Mouse (Mus musculus) forebrain, embryonic 15.5 days (tissue): ENCODE results near the gene Ablim1. TPM values are rescaled to one million over a fixed set of nuclear protein-coding genes. Genes with fewer than 3 reads are reported as not detected.

Experiments
- ATAC-seq: fragments of 200-750 bp; cut with Nextera tagmentation; replicated peaks from 2 replicates; pipeline ENCODE4 v1.8.0; 2017; ENCODE audit warnings: mild to moderate bottlenecking, moderate TSS enrichment, moderate library complexity
- H3K27ac ChIP-seq: fragments of 300-500 bp; sonication (generic); replicated peaks from 2 replicates; pipeline ENCODE4 v1.5.1; 2015; ENCODE audit warnings: mild to moderate bottlenecking, inconsistent platforms
- H3K27me3 ChIP-seq: fragments of 300-500 bp; sonication (generic); 2 replicates; pipeline ENCODE4 v1.6.1; 2015; ENCODE audit warnings: inconsistent platforms
- H3K36me3 ChIP-seq: fragments of 300-500 bp; sonication (generic); 2 replicates; pipeline ENCODE4 v1.6.1; 2015; ENCODE audit warnings: mild to moderate bottlenecking, inconsistent platforms
- H3K4me1 ChIP-seq: fragments of 300-500 bp; sonication (generic); 2 replicates; pipeline ENCODE4 v1.6.1; 2015; ENCODE audit warnings: inconsistent platforms
- H3K4me2 ChIP-seq: fragments of 300-500 bp; sonication (generic); replicated peaks from 2 replicates; pipeline ENCODE4 v1.6.1; 2015; ENCODE audit warnings: mild to moderate bottlenecking, inconsistent platforms
- H3K4me3 ChIP-seq: fragments of 300-500 bp; sonication (generic); 2 replicates; pipeline ENCODE4 v1.5.1; 2015; ENCODE audit warnings: mild to moderate bottlenecking, inconsistent platforms
- H3K9ac ChIP-seq: fragments of 300-500 bp; sonication (generic); replicated peaks from 2 replicates; pipeline ENCODE4 v1.6.1; 2015; ENCODE audit warnings: mild to moderate bottlenecking, inconsistent platforms
- H3K9me3 ChIP-seq: fragments of 300-500 bp; sonication (generic); 2 replicates; pipeline ENCODE4 v1.6.1; 2016; ENCODE audit warnings: inconsistent platforms
- WGBS: fragments of 180-500 bp; shearing (Covaris S2); methylation state at CpG from one replicate; pipeline ENCODE4 v1.1.7; 2015; ENCODE audit warnings: mixed read lengths; 5-methylcytosine and 5-hydroxymethylcytosine counted together
- polyA plus RNA-seq: library from polyadenylated mRNA; unstranded; fragments of >200 nt; fragmentation: Nextera tagmentation; extraction: Ambion mirVana; gene quantifications from 2 replicates; pipeline ENCODE4 v1.2.1, GENCODE M21; 2015

Gene Ablim1
- polyA plus RNA-seq, 1 experiment from 2014 or later: 37.8 TPM

DNA sequence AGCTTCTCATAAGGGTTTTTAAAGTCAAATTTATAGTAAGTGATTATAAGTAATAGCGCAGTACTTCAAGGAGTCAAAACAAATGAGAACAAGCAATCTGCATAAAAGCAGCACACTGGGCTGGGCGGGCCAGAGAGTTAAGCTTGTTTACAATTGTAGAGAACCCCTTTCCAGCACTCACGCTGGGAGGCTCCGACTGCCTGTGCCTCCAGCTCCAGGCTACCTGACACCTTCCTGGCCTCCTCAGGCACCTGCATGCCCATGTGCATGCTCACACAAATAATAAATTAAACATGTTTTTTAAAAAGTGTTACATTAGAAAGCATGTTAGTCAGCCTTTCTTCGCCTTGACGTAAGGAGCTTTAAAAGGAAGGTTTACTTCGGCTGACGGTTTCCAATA is 20.4 kb upstream of the Ablim1 start:
- 40% methylated on average over 8 of the region's 8 CpGs for WGBS
- Histone ChIP-seq H3K4me3 (no peak overlapping the region), H3K27me3 (no peaks in the 10 kb centered on the region), H3K27ac (no peak overlapping the region), H3K36me3 (no peaks in the 10 kb centered on the region), H3K9me3 (no peaks in the 10 kb centered on the region), H3K9ac (no peak overlapping the region), H3K4me2 (no peak overlapping the region), H3K4me1 (no peaks in the 10 kb centered on the region; the same call in 1 of the 2 replicates)
- ATAC-seq: no peak

DNA sequence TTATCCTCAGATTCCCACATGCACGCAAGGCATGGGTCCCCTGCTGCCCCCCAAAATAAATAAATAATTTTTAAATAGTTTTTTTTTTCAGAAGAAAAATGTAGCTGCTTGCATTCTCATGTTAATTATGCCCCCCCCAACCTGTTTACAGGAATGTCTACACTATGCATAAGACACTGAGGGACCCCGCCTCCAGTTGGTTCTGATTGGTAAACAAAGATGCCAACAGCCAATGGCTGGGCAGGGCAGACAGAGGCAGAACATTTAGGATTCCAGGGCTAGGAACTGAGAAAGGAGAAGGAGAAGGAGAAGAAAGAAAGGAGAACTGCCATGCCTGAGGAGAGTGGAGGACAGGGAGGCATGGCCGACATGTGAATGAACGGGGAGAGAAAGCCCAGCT is 18.6 kb upstream of the Ablim1 start:
- no peak overlapping the region for H3K4me2 ChIP-seq
- H3K27me3 ChIP-seq: no peaks in the 10 kb centered on the region
- H3K9me3 ChIP-seq: no peaks in the 10 kb centered on the region
- H3K36me3 ChIP-seq: no peaks in the 10 kb centered on the region
- H3K9ac ChIP-seq: no peak overlapping the region
- H3K4me3 ChIP-seq: no peak overlapping the region
- ATAC-seq: no peak
- H3K4me1 ChIP-seq: no peaks in the 10 kb centered on the region; the same call in 1 of the 2 replicates
- WGBS: 82% methylated on average over 4 of the region's 4 CpGs
- H3K27ac ChIP-seq: no peak overlapping the region

- Histone ChIP-seq H3K4me2 (no peak overlapping the region), H3K9me3 (no peaks in the 10 kb centered on the region), H3K27me3 (no peaks in the 10 kb centered on the region), H3K4me1 (no peaks in the 10 kb centered on the region; the same call in 1 of the 2 replicates), H3K4me3 (no peak overlapping the region), H3K9ac (no peak overlapping the region), H3K36me3 (no peaks in the 10 kb centered on the region), H3K27ac (no peak overlapping the region)
- no peak for ATAC-seq
- WGBS: 74% methylated on average over 6 of the region's 6 CpGs
Measured at GRCm38 (mm10) chr19:57331237-57331636, 16.5 kb upstream of the Ablim1 start.

DNA sequence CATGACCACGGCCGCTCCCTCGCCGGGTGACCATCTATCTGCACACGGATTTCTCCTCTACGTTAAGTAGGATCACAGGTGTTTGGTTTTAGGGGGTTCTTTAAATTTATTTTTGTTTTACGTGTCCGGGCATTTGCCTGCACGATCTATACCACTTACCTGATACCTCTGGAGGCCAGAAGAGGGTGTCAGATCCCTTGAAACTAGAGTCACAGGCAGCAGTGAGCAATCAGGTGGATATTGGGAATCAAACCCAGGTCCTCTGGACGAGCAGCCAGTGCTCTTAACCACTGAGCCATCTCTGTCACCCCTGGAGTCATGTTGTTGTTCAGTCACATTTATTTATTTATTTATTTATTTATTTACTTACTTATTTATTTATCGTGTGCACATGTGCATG is 15.6 kb upstream of the Ablim1 start:
- peaks cover 3% of the 10 kb centered on the region; the same call in 1 of the 2 replicates for H3K4me1 ChIP-seq
- no peak overlapping the region for H3K4me3 ChIP-seq
- no peak overlapping the region for H3K9ac ChIP-seq
- no peak overlapping the region for H3K4me2 ChIP-seq
- no peaks in the 10 kb centered on the region for H3K27me3 ChIP-seq
- WGBS: 76% methylated on average over 11 of the region's 11 CpGs
- ATAC-seq: no peak
- H3K27ac ChIP-seq: no peak overlapping the region
- H3K36me3 ChIP-seq: no peaks in the 10 kb centered on the region
- H3K9me3 ChIP-seq: no peaks in the 10 kb centered on the region

- Histone ChIP-seq H3K36me3 (no peaks in the 10 kb centered on the region), H3K27ac (no peak overlapping the region), H3K4me3 (no peak overlapping the region), H3K4me2 (no peak overlapping the region), H3K4me1 (peaks cover 3% of the 10 kb centered on the region; the same call in 1 of the 2 replicates), H3K9me3 (no peaks in the 10 kb centered on the region), H3K9ac (no peak overlapping the region), H3K27me3 (no peaks in the 10 kb centered on the region)
- 61% methylated on average over 12 of the region's 12 CpGs for WGBS
- no peak for ATAC-seq
Measured at GRCm38 (mm10) chr19:57328792-57329191, 14.1 kb upstream of the Ablim1 start.

DNA sequence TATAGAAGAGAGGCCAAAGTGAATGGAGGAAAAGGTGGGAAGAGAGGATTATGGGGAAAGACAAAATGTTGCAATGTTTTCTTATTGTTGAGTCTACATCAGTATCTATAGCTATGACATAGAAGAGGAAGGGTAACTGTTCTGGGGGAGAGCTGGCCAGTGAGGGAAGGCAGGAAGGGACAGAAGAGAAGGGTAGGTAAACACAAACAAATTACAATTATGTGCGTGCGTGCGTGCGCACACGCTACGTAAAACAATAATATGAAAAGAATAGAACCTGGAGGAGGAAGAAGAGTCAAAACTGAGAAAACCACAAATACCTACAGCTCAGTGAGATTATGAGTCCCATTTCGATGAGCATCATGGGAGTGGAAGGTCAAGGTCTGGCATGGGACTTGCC is 13.6 kb upstream of the Ablim1 start:
- no peaks in the 10 kb centered on the region for H3K36me3 ChIP-seq
- H3K9me3 ChIP-seq: no peaks in the 10 kb centered on the region
- H3K4me3 ChIP-seq: no peak overlapping the region
- no peak for ATAC-seq
- WGBS: 96% methylated on average over 7 of the region's 7 CpGs
- no peak overlapping the region for H3K9ac ChIP-seq
- H3K4me2 ChIP-seq: no peak overlapping the region
- no peak overlapping the region for H3K27ac ChIP-seq
- no peaks in the 10 kb centered on the region for H3K27me3 ChIP-seq
- peaks cover 3% of the 10 kb centered on the region; the same call in 1 of the 2 replicates for H3K4me1 ChIP-seq

GRCm38 (mm10) chr19:57327679-57328078 is 13.0 kb upstream of the Ablim1 start:
- H3K9ac ChIP-seq: no peak overlapping the region
- ATAC-seq: no peak
- no peaks in the 10 kb centered on the region for H3K27me3 ChIP-seq

GRCm38 (mm10) chr19:57325748-57326300 is 11.1 kb upstream of the Ablim1 start:
- H3K9ac ChIP-seq: no peak overlapping the region
- no peaks in the 10 kb centered on the region for H3K36me3 ChIP-seq
- no peaks in the 10 kb centered on the region for H3K9me3 ChIP-seq
- peaks cover 3% of the 10 kb centered on the region; the same call in 1 of the 2 replicates for H3K4me1 ChIP-seq
- WGBS: 33% methylated on average over 7 of the region's 7 CpGs
- no peak overlapping the region for H3K4me2 ChIP-seq
- no peak overlapping the region for H3K4me3 ChIP-seq
- 0 out of 2 replicates have a peak, but pooled peaks have one; percentile 38 for ATAC-seq
- H3K27me3 ChIP-seq: no peaks in the 10 kb centered on the region
- no peak overlapping the region for H3K27ac ChIP-seq

More at GRCm38 (mm10) chr19:57327679-57328078, 13.0 kb upstream of the Ablim1 start:
- H3K4me1 ChIP-seq: peaks cover 3% of the 10 kb centered on the region; the same call in 1 of the 2 replicates
- no peaks in the 10 kb centered on the region for H3K9me3 ChIP-seq
- H3K4me2 ChIP-seq: no peak overlapping the region
- no peak overlapping the region for H3K4me3 ChIP-seq
- no peaks in the 10 kb centered on the region for H3K36me3 ChIP-seq
- no peak overlapping the region for H3K27ac ChIP-seq

DNA sequence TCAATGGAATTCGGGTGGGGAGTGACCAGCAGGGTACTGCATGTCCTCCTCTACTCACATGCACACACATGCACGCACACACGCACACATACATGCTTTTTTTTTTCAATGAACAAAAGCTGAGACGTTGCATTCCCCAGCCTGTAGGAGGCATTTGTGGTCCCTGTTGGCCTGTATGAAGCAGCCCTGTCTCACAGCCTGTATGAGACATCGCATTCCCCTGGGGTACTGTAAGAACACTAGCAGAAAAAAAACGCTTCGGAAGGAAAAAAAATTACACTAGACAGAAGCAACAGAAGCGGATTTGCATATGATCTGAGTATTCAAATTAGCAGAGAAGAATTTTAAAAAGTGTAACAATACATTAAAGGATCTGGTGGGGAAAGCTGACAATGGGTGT is 8.4 kb upstream of the Ablim1 start:
- Histone ChIP-seq H3K4me2 (no peak overlapping the region), H3K4me1 (peaks cover 3% of the 10 kb centered on the region; the same call in 1 of the 2 replicates), H3K4me3 (no peak overlapping the region), H3K36me3 (no peaks in the 10 kb centered on the region), H3K9ac (no peak overlapping the region), H3K9me3 (no peaks in the 10 kb centered on the region), H3K27ac (no peak overlapping the region; the same call in 1 of the 2 replicates), H3K27me3 (no peaks in the 10 kb centered on the region)
- peak; percentile 48; the same call in 1 of the 2 replicates for ATAC-seq
- WGBS: 70% methylated on average over 8 of the region's 8 CpGs

GRCm38 (mm10) chr19:57322491-57322890 is 7.8 kb upstream of the Ablim1 start:
- Histone ChIP-seq H3K9ac (no peak overlapping the region), H3K4me1 (peaks cover 3% of the 10 kb centered on the region; the same call in 1 of the 2 replicates), H3K27ac (no peak overlapping the region; the same call in 1 of the 2 replicates), H3K9me3 (no peaks in the 10 kb centered on the region), H3K36me3 (no peaks in the 10 kb centered on the region), H3K27me3 (no peaks in the 10 kb centered on the region), H3K4me2 (no peak overlapping the region), H3K4me3 (no peak overlapping the region)
- ATAC-seq: no peak
- 71% methylated on average over 4 of the region's 4 CpGs for WGBS

- Histone ChIP-seq H3K4me2 (no peak overlapping the region), H3K27ac (no peak overlapping the region), H3K9me3 (no peaks in the 10 kb centered on the region), H3K4me3 (no peak overlapping the region), H3K27me3 (no peaks in the 10 kb centered on the region), H3K4me1 (peaks cover 3% of the 10 kb centered on the region; the same call in 1 of the 2 replicates), H3K9ac (no peak overlapping the region), H3K36me3 (no peaks in the 10 kb centered on the region)
- ATAC-seq: no peak
- WGBS: 85% methylated on average over 3 of the region's 3 CpGs
Measured at GRCm38 (mm10) chr19:57321839-57322238, 7.1 kb upstream of the Ablim1 start.

- Histone ChIP-seq H3K4me1 (0 out of 2 replicates have a peak, but pooled peaks cover under 1% of the 10 kb centered on the region), H3K4me3 (no peak overlapping the region), H3K9me3 (no peaks in the 10 kb centered on the region), H3K9ac (no peak overlapping the region), H3K4me2 (no peak overlapping the region), H3K27ac (no peak overlapping the region), H3K36me3 (no peaks in the 10 kb centered on the region), H3K27me3 (no peaks in the 10 kb centered on the region)
- WGBS: 72% methylated on average over 9 of the region's 9 CpGs
- no peak for ATAC-seq
Measured at GRCm38 (mm10) chr19:57320656-57321382, 6.1 kb upstream of the Ablim1 start.
